Mouse (Mus musculus): ENCODE data around the gene Olfr395. TPM values are rescaled to one million over a fixed set of nuclear protein-coding genes. Genes with fewer than 3 reads are reported as not detected.
"Not testable (repeated sequence)": the region's sequence is repeated elsewhere in the genome, so short reads cannot be mapped to it uniquely, and the experiment has no call there.

Gene Olfr395
- not detected for total RNA-seq (2021)
- long read RNA-seq, experiment 1 = 0 reads
- long read RNA-seq, experiment 2 = 0 reads

DNA sequence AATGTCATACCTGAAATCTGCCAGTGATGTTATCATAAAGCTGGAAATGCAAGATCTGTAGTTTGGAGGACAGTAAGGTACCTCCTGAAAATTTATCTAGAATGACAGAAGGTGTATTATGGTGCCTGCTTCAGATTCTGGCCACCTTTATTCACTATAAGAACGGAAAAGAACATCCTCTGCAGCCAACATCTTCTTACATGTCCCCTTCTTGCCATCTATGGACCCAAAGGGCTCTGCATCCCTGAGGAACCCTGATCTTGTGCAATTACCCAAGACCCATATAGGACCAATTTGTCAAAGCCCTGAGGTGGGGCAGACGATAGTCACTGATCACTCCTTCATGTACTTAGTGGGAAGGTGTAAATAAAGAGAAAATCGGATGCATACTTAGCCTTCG, at the start of gene Olfr395:
Olfr395 (minus strand) TSS at position 101 of the 400 bp plus-strand sequence.
- DNase-seq = not testable (repeated sequence)

DNA sequence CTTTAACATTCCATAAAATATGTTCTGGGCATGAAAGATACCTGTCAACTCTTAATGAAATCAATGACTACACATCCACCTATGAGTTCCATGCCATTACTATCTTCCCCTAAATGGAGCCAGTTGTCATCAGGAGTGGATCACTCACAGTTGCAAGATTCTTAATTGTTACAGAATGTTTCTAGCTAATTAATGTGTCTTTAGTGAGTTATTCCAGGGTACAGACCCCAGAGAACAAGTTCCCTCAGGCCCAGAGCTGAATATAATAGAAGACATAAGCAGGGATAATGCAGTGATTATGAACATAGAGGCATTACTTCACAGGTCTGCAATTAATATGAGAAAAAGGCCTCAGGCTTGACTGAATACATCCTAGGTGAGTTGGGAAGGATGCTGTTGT, 27.3 kb upstream of the Olfr395 start, which contains the start of gene Olfr23:
Olfr23 (plus strand) TSS at position 301 of the 400 bp plus-strand sequence.
- no peak for DNase-seq

GRCm38 (mm10) chr11:73890671-73891070, 18.4 kb downstream of the Olfr395 start, which contains the start of gene Olfr394:
Gene Olfr394 (minus strand): TSS chr11:73890771.
- DNase-seq = no peak

Other genes with a start within 250 kb of the Olfr395 start
- gene Zfp735, start 220.5 kb downstream of the Olfr395 start, total RNA-seq (2021) = not detected
- not detected for gene Olfr389, start 128.6 kb downstream of the Olfr395 start, total RNA-seq (2021)
- gene Olfr390, start 126.3 kb downstream of the Olfr395 start, total RNA-seq (2021) = not detected
- not detected for gene Olfr391-ps, start 106.2 kb downstream of the Olfr395 start, total RNA-seq (2021)
- not detected for gene Olfr392, start 92.2 kb downstream of the Olfr395 start, total RNA-seq (2021)
- not detected for gene Olfr393, start 57.8 kb downstream of the Olfr395 start, total RNA-seq (2021)
- not detected for gene Olfr394, start 18.5 kb downstream of the Olfr395 start, total RNA-seq (2021)
- not detected for gene Olfr23, start 27.4 kb upstream of the Olfr395 start, total RNA-seq (2021)
- not detected for gene Olfr397, start 51.5 kb upstream of the Olfr395 start, total RNA-seq (2021)
- not detected for gene Olfr398, start 81.1 kb upstream of the Olfr395 start, total RNA-seq (2021)
- not detected for gene Olfr139, start 147.3 kb upstream of the Olfr395 start, total RNA-seq (2021)
- not detected for gene Olfr399, start 147.3 kb upstream of the Olfr395 start, total RNA-seq (2021)
- gene Zfp616, start 160.7 kb upstream of the Olfr395 start, total RNA-seq (2021) = not detected
- not detected for gene Olfr401, start 204.4 kb upstream of the Olfr395 start, total RNA-seq (2021)
- gene Olfr402, start 244.2 kb upstream of the Olfr395 start, total RNA-seq (2021) = not detected